Mouse (Mus musculus): ENCODE data around the gene Ptch1. TPM values are rescaled to one million over a fixed set of nuclear protein-coding genes. Genes with fewer than 3 reads are reported as not detected.

The Ptch1 gene
- polyA plus RNA-seq (2012; rRNA removed): 63.6 and 63.7 TPM in 2 replicates

- peak; percentile 55 to 64 for DNase-seq
- H3K4me3 ChIP-seq (replicated peaks; ENCODE audit: insufficient read depth, low read depth, low read length): peak within 1 kb of the TSS; percentile 86
- H3K4me1 ChIP-seq (ENCODE audit: control insufficient read depth, insufficient read depth, low read length): no peaks in the 10 kb centered on the region; the same call in 1 of the 2 replicates
- no peaks in the 10 kb centered on the region for H3K27me3 ChIP-seq (ENCODE audit: control insufficient read depth, insufficient read depth, low read length)
- WGBS: 3% methylated on average over 43 of the region's 44 CpGs
- TF ChIP-seq CTCF (IDR thresholded peaks at IDR 0.05; ENCODE audit: borderline replicate concordance, insufficient read depth, low read depth, low read length) (no peak), POLR2A (IDR thresholded peaks at IDR 0.05; ENCODE audit: borderline replicate concordance, insufficient read depth, low read length) (no peak)
- H3K27ac ChIP-seq (ENCODE audit: insufficient read depth, low read length): peak within 1 kb of the TSS; percentile 29
Observed at GRCm38 (mm10) chr13:63573256-63573835, at the start of gene Ptch1. TSS of gene Ptch1 (minus strand) at chr13:63573598.

GRCm38 (mm10) chr13:63621301-63621700 lies 47.9 kb upstream of the Ptch1 start:
- DNase-seq: no peak
- no peak for TF ChIP-seq POLR2A (IDR thresholded peaks at IDR 0.05; ENCODE audit: borderline replicate concordance, insufficient read depth, low read length)
- TF ChIP-seq CTCF (IDR thresholded peaks at IDR 0.05; ENCODE audit: borderline replicate concordance, insufficient read depth, low read depth, low read length): no peak
- 74% methylated on average over 3 of the region's 3 CpGs for WGBS
- Histone ChIP-seq H3K4me1 (ENCODE audit: control insufficient read depth, insufficient read depth, low read length) (no peaks in the 10 kb centered on the region), H3K27ac (ENCODE audit: insufficient read depth, low read length) (no peak overlapping the region), H3K27me3 (ENCODE audit: control insufficient read depth, insufficient read depth, low read length) (no peaks in the 10 kb centered on the region), H3K4me3 (replicated peaks; ENCODE audit: insufficient read depth, low read depth, low read length) (no peak overlapping the region)

GRCm38 (mm10) chr13:63613201-63613600 lies 39.8 kb upstream of the Ptch1 start:
- WGBS: 44% methylated on average over 2 of the region's 2 CpGs
- Histone ChIP-seq H3K27me3 (ENCODE audit: control insufficient read depth, insufficient read depth, low read length) (no peaks in the 10 kb centered on the region), H3K4me1 (ENCODE audit: control insufficient read depth, insufficient read depth, low read length) (no peaks in the 10 kb centered on the region), H3K27ac (ENCODE audit: insufficient read depth, low read length) (no peak overlapping the region), H3K4me3 (replicated peaks; ENCODE audit: insufficient read depth, low read depth, low read length) (no peak overlapping the region)
- DNase-seq: no peak
- TF ChIP-seq POLR2A (IDR thresholded peaks at IDR 0.05; ENCODE audit: borderline replicate concordance, insufficient read depth, low read length) (no peak), CTCF (IDR thresholded peaks at IDR 0.05; ENCODE audit: borderline replicate concordance, insufficient read depth, low read depth, low read length) (no peak)

GRCm38 (mm10) chr13:63609734-63610133 lies 36.3 kb upstream of the Ptch1 start:
- Histone ChIP-seq H3K27me3 (ENCODE audit: control insufficient read depth, insufficient read depth, low read length) (no peaks in the 10 kb centered on the region), H3K4me1 (ENCODE audit: control insufficient read depth, insufficient read depth, low read length) (no peaks in the 10 kb centered on the region), H3K27ac (ENCODE audit: insufficient read depth, low read length) (no peak overlapping the region), H3K4me3 (replicated peaks; ENCODE audit: insufficient read depth, low read depth, low read length) (no peak overlapping the region)
- DNase-seq: no peak
- 45% methylated on average over 10 of the region's 10 CpGs for WGBS
- TF ChIP-seq POLR2A (IDR thresholded peaks at IDR 0.05; ENCODE audit: borderline replicate concordance, insufficient read depth, low read length): no peak
- no peak for TF ChIP-seq CTCF (IDR thresholded peaks at IDR 0.05; ENCODE audit: borderline replicate concordance, insufficient read depth, low read depth, low read length)

GRCm38 (mm10) chr13:63597593-63597992 lies 24.2 kb upstream of the Ptch1 start:
- Histone ChIP-seq H3K27ac (ENCODE audit: insufficient read depth, low read length) (no peak overlapping the region), H3K4me1 (ENCODE audit: control insufficient read depth, insufficient read depth, low read length) (no peaks in the 10 kb centered on the region), H3K27me3 (ENCODE audit: control insufficient read depth, insufficient read depth, low read length) (no peaks in the 10 kb centered on the region), H3K4me3 (replicated peaks; ENCODE audit: insufficient read depth, low read depth, low read length) (no peak overlapping the region)
- no peak for TF ChIP-seq POLR2A (IDR thresholded peaks at IDR 0.05; ENCODE audit: borderline replicate concordance, insufficient read depth, low read length)
- TF ChIP-seq CTCF (IDR thresholded peaks at IDR 0.05; ENCODE audit: borderline replicate concordance, insufficient read depth, low read depth, low read length): no peak
- no peak for DNase-seq
- 42% methylated on average over 3 of the region's 3 CpGs for WGBS

- Histone ChIP-seq H3K4me1 (ENCODE audit: control insufficient read depth, insufficient read depth, low read length) (no peaks in the 10 kb centered on the region), H3K4me3 (replicated peaks; ENCODE audit: insufficient read depth, low read depth, low read length) (no peak overlapping the region), H3K27me3 (ENCODE audit: control insufficient read depth, insufficient read depth, low read length) (no peaks in the 10 kb centered on the region), H3K27ac (ENCODE audit: insufficient read depth, low read length) (no peak overlapping the region)
- DNase-seq: no peak
- TF ChIP-seq CTCF (IDR thresholded peaks at IDR 0.05; ENCODE audit: borderline replicate concordance, insufficient read depth, low read depth, low read length) (no peak), POLR2A (IDR thresholded peaks at IDR 0.05; ENCODE audit: borderline replicate concordance, insufficient read depth, low read length) (no peak)
- WGBS: 65% methylated on average over 7 of the region's 7 CpGs
Observed at GRCm38 (mm10) chr13:63595869-63596268, 22.5 kb upstream of the Ptch1 start.

- DNase-seq: no peak
- no peak for TF ChIP-seq CTCF (IDR thresholded peaks at IDR 0.05; ENCODE audit: borderline replicate concordance, insufficient read depth, low read depth, low read length)
- no peak for TF ChIP-seq POLR2A (IDR thresholded peaks at IDR 0.05; ENCODE audit: borderline replicate concordance, insufficient read depth, low read length)
- Histone ChIP-seq H3K4me3 (replicated peaks; ENCODE audit: insufficient read depth, low read depth, low read length) (no peak overlapping the region), H3K27ac (ENCODE audit: insufficient read depth, low read length) (no peak overlapping the region), H3K4me1 (ENCODE audit: control insufficient read depth, insufficient read depth, low read length) (no peaks in the 10 kb centered on the region), H3K27me3 (ENCODE audit: control insufficient read depth, insufficient read depth, low read length) (no peaks in the 10 kb centered on the region)
- 57% methylated on average over 13 of the region's 13 CpGs for WGBS
Observed at GRCm38 (mm10) chr13:63593469-63594050, 20.2 kb upstream of the Ptch1 start.

GRCm38 (mm10) chr13:63592755-63593154 lies 19.4 kb upstream of the Ptch1 start:
- TF ChIP-seq CTCF (IDR thresholded peaks at IDR 0.05; ENCODE audit: borderline replicate concordance, insufficient read depth, low read depth, low read length) (no peak), POLR2A (IDR thresholded peaks at IDR 0.05; ENCODE audit: borderline replicate concordance, insufficient read depth, low read length) (no peak)
- Histone ChIP-seq H3K27ac (ENCODE audit: insufficient read depth, low read length) (no peak overlapping the region), H3K4me1 (ENCODE audit: control insufficient read depth, insufficient read depth, low read length) (no peaks in the 10 kb centered on the region), H3K4me3 (replicated peaks; ENCODE audit: insufficient read depth, low read depth, low read length) (no peak overlapping the region), H3K27me3 (ENCODE audit: control insufficient read depth, insufficient read depth, low read length) (no peaks in the 10 kb centered on the region)
- 80% methylated on average over 5 of the region's 5 CpGs for WGBS
- DNase-seq: no peak
